In genomic region chr2:28205870-28206421, GRCm38 (mm10) we compare ENCODE assay signal across 8 mouse cellular contexts. TPM values are rescaled to one million over a fixed set of nuclear protein-coding genes. Genes with fewer than 3 reads are reported as not detected.
DNase-seq lines count a peak whose midpoint lies in the region; ATAC-seq lines count a peak whose summit lies in the region.

No protein-coding gene starts in this region.

- peak; percentile 68 to 69 for DNase-seq in cerebellum, postnatal 25 days
- peak; percentile 69 for DNase-seq in neural tube, embryonic 10.5 days (ENCODE audit: extremely low spot score, low spot score)
- DNase-seq in layer of hippocampus, adult 9-10 months (ENCODE audit: low spot score): no peak
- no peak for DNase-seq in right cerebral cortex, postnatal 10 days (ENCODE audit: low spot score in 2 of 2)

- H3K4me3 ChIP-seq in megakaryocyte, embryonic 14.5 days (replicated peaks): peak overlapping the region; percentile 85
- H3K4me3 ChIP-seq in heart, embryonic 13.5 days: peak overlapping the region; percentile 63
- peak overlapping the region; percentile 60 for H3K4me3 ChIP-seq in limb, embryonic 12.5 days (replicated peaks)

- ATAC-seq in megakaryocyte, adult 5-6 weeks (ENCODE audit: poor library complexity, severe bottlenecking): no peak
- ATAC-seq in heart, embryonic 13.5 days (ENCODE audit: extremely low read depth, insufficient number of reproducible peaks, low FRiP score, low TSS enrichment): no peak
- ATAC-seq in limb, embryonic 12.5 days (ENCODE audit: insufficient number of reproducible peaks, insufficient read depth, low FRiP score, low TSS enrichment, low read depth): no peak

- peaks cover 13% of the 10 kb centered on the region for H3K4me1 ChIP-seq in megakaryocyte, embryonic 14.5 days
- H3K4me1 ChIP-seq in heart, embryonic 13.5 days: peaks cover 21% of the 10 kb centered on the region
- peaks cover 20% of the 10 kb centered on the region for H3K4me1 ChIP-seq in limb, embryonic 12.5 days (replicated peaks)

- H3K27ac ChIP-seq in heart, embryonic 13.5 days (replicated peaks): no peak overlapping the region
- no peak overlapping the region for H3K27ac ChIP-seq in limb, embryonic 12.5 days

- H3K9me3 ChIP-seq in megakaryocyte, embryonic 14.5 days: no peaks in the 10 kb centered on the region
- no peaks in the 10 kb centered on the region for H3K9me3 ChIP-seq in heart, embryonic 13.5 days
- no peaks in the 10 kb centered on the region for H3K9me3 ChIP-seq in limb, embryonic 12.5 days

- peak overlapping the region; percentile 94 for H3K4me2 ChIP-seq in heart, embryonic 13.5 days
- H3K4me2 ChIP-seq in limb, embryonic 12.5 days: peak overlapping the region; percentile 99

- H3K36me3 ChIP-seq in megakaryocyte, embryonic 14.5 days (replicated peaks; ENCODE audit: low read length): no peaks in the 10 kb centered on the region
- no peaks in the 10 kb centered on the region for H3K36me3 ChIP-seq in heart, embryonic 13.5 days
- H3K36me3 ChIP-seq in limb, embryonic 12.5 days: 0 out of 2 replicates have a peak, but pooled peaks cover 4% of the 10 kb centered on the region

- H3K9ac ChIP-seq in heart, embryonic 13.5 days: peak overlapping the region; percentile 85
- H3K9ac ChIP-seq in limb, embryonic 12.5 days (replicated peaks): peak overlapping the region; percentile 76

- H3K27me3 ChIP-seq in megakaryocyte, embryonic 14.5 days (replicated peaks): peaks cover 81% of the 10 kb centered on the region
- H3K27me3 ChIP-seq in heart, embryonic 13.5 days (replicated peaks): peaks cover 84% of the 10 kb centered on the region
- H3K27me3 ChIP-seq in limb, embryonic 12.5 days: peaks cover 31% of the 10 kb centered on the region

- 1% methylated on average over 51 of the region's 51 CpGs for WGBS in heart, embryonic 13.5 days
- under 1% methylated on average over 51 of the region's 51 CpGs for WGBS in limb, embryonic 12.5 days

RNA-seq across cellular contexts. Expression of gene Olfm1, which starts 13.2 kb away (rescaled TPM):
- polyA plus RNA-seq in megakaryocyte, embryonic 14.5 days (2012; ENCODE audit: insufficient read depth, low replicate concordance): 0.23 TPM in 1 of 2 replicates, not detected in the other
- 101 and 108 TPM in 2 replicates for total RNA-seq in megakaryocyte, adult 5-6 weeks (2015)
- total RNA-seq in megakaryocyte, adult 5-6 weeks (2017): 66.1 and 67.4 TPM in 2 replicates
- polyA plus RNA-seq in heart, embryonic 13.5 days (2015; fragmentation: Nextera tagmentation; extraction: Ambion mirVana): 4.9 and 5.3 TPM in 2 replicates
- 15.0 and 15.5 TPM in 2 replicates for polyA plus RNA-seq in limb, embryonic 12.5 days (2016; fragmentation: Nextera tagmentation; extraction: Ambion mirVana)

Comparison
In these comparisons a context has a peak if more than half of its experiments do, and no peak if none do; other contexts are left out.
1. DNase-seq: peak in cerebellum, postnatal 25 days (2 of 2) and neural tube, embryonic 10.5 days (single experiment); none in layer of hippocampus, adult 9-10 months (single experiment) and right cerebral cortex, postnatal 10 days (0 of 2).
2. Peak in every context shown above with its lines, with median percentiles within 50 percentile points of each other: H3K4me3 ChIP-seq.